Mouse (Mus musculus) intestine, postnatal 0 days (tissue): ENCODE data around the gene 2210017I01Rik. TPM values are rescaled to one million over a fixed set of nuclear protein-coding genes. Genes with fewer than 3 reads are reported as not detected.

Experiments used
- ATAC-seq: fragments of 200-750 bp; cut with Nextera tagmentation; 2 replicates; pipeline ENCODE4 v1.8.0; 2017; ENCODE audit warnings: mild to moderate bottlenecking, moderate TSS enrichment, moderate library complexity
- H3K27ac ChIP-seq: fragments of 300-500 bp; sonication (generic); 2 replicates; pipeline ENCODE4 v1.5.1; 2014; ENCODE audit warnings: mild to moderate bottlenecking, low read depth, low read length, moderate library complexity
- H3K27me3 ChIP-seq: fragments of 300-500 bp; sonication (generic); replicated peaks from 2 replicates; pipeline ENCODE4 v1.6.1; 2014; ENCODE audit warnings: low read length, mixed read lengths; ENCODE audit not compliant: control insufficient read depth, insufficient read depth
- H3K36me3 ChIP-seq: fragments of 300-500 bp; sonication (generic); 2 replicates; pipeline ENCODE4 v1.6.1; 2014; ENCODE audit warnings: mild to moderate bottlenecking, moderate library complexity; ENCODE audit not compliant: control insufficient read depth, insufficient read depth
- H3K4me1 ChIP-seq: fragments of 300-500 bp; sonication (generic); replicated peaks from 2 replicates; pipeline ENCODE4 v1.6.1; 2014; ENCODE audit warnings: antibody characterized with exemption, low read length, mixed read lengths; ENCODE audit not compliant: control insufficient read depth, insufficient read depth
- H3K4me2 ChIP-seq: fragments of 300-500 bp; sonication (generic); replicated peaks from 2 replicates; pipeline ENCODE4 v1.6.1; 2014; ENCODE audit warnings: low read depth, mild to moderate bottlenecking, moderate library complexity
- H3K4me3 ChIP-seq: fragments of 300-500 bp; sonication (generic); 2 replicates; pipeline ENCODE4 v1.5.1; 2014; ENCODE audit warnings: low read depth, low read length
- H3K9ac ChIP-seq: fragments of 300-500 bp; sonication (generic); 2 replicates; pipeline ENCODE4 v1.6.1; 2014; ENCODE audit warnings: mild to moderate bottlenecking, low read depth, low read length
- H3K9me3 ChIP-seq: fragments of 300-500 bp; sonication (generic); 2 replicates; pipeline ENCODE4 v1.6.1; 2016; ENCODE audit warnings: mixed run types; ENCODE audit not compliant: control insufficient read depth
- CTCF ChIP-seq: sonication (generic); IDR thresholded peaks from 2 replicates; pipeline ENCODE4 v1.5.1; 2016; ENCODE audit warnings: low read depth, mild to moderate bottlenecking, control low read depth, antibody characterized with exemption, moderate library complexity
- WGBS: fragments of 180-500 bp; shearing (Covaris S2); extraction: QIAGEN DNeasy Blood & Tissue Kit; methylation state at CpG from one replicate; pipeline ENCODE4 v1.1.7; 2014; 5-methylcytosine and 5-hydroxymethylcytosine counted together
- polyA plus RNA-seq: library from polyadenylated mRNA; unstranded; fragments of >200 nt; fragmentation: Nextera tagmentation; extraction: Ambion mirVana; gene quantifications from 2 replicates; pipeline ENCODE4 v1.2.1, GENCODE M21; 2015

2210017I01Rik gene
- polyA plus RNA-seq, 1 experiment from 2014 or later, result 0.34 TPM

DNA sequence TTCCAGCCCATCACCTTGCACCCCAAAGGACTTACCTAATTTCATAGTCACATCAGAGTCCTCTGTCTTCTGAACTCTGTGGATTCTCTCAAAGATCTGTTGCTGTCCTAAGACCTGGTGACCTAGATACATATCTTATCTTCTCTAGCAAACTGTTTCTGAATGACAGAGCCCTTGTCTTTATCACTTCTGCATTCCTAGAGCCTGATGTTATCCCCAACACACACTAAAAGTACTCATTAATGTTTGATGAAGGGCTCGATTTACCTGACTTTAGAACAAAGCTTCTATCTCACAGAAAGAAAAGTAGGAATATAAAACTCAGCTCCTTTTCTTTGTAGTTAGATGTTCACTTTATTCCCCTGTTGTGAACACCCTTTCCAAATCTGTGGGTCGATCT, 14.3 kb upstream of the 2210017I01Rik start, which contains the start of gene Lce6a:
TSS of gene Lce6a (minus strand) at position 101 of the 400 bp plus-strand sequence.
- H3K9ac ChIP-seq, result no peak within 1 kb of the TSS
- H3K4me2 ChIP-seq, result no peak within 1 kb of the TSS
- H3K4me1 ChIP-seq, result 0 out of 2 replicates have a peak, but pooled peaks cover 3% of the 10 kb centered on the region
- no peaks in the 10 kb centered on the region for H3K9me3 ChIP-seq
- WGBS, result 44% methylated on average over 2 of the region's 2 CpGs
- no peak within 1 kb of the TSS for H3K4me3 ChIP-seq
- ATAC-seq, result no peak
- no peak within 1 kb of the TSS for H3K27ac ChIP-seq
- TF ChIP-seq CTCF, result no peak
- no peaks in the 10 kb centered on the region for H3K36me3 ChIP-seq
- no peaks in the 10 kb centered on the region for H3K27me3 ChIP-seq

DNA sequence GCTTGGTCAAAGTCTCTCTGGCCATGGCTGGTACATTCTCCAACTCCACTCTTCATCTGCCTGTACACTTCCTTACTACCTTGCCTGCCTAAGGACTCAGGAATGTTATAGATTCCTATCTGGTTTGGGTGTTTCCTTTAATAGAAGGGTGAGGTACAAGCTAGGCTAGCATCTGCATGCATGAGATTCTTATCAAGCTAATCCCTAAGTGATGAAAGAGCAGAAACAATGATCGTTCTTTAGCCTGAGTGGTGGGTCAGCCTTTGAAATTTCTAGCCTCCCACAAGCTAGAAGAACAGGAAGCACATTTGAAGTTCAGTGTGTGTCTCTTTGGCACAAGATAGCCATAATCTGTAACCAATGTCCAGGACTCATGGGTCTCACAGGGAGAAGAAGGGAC, 2.5 kb upstream of the 2210017I01Rik start:
- H3K27ac ChIP-seq, result no peak overlapping the region
- H3K4me1 ChIP-seq, result no peaks in the 10 kb centered on the region
- no peak for TF ChIP-seq CTCF
- H3K9me3 ChIP-seq, result no peaks in the 10 kb centered on the region
- H3K27me3 ChIP-seq, result no peaks in the 10 kb centered on the region
- ATAC-seq, result no peak
- no peak overlapping the region for H3K9ac ChIP-seq
- no peak overlapping the region for H3K4me3 ChIP-seq
- no peaks in the 10 kb centered on the region for H3K36me3 ChIP-seq
- no peak overlapping the region for H3K4me2 ChIP-seq
- 39% methylated on average over 1 of the region's 1 CpGs for WGBS

- no peak overlapping the region for H3K27ac ChIP-seq
- H3K4me2 ChIP-seq, result no peak overlapping the region
- H3K4me3 ChIP-seq, result no peak overlapping the region
- no peaks in the 10 kb centered on the region for H3K4me1 ChIP-seq
- no peak overlapping the region for H3K9ac ChIP-seq
- peak; percentile 58 for TF ChIP-seq CTCF
- no peaks in the 10 kb centered on the region for H3K36me3 ChIP-seq
- WGBS, result 38% methylated on average over 1 of the region's 1 CpGs
- no peaks in the 10 kb centered on the region for H3K27me3 ChIP-seq
- ATAC-seq, result no peak
- H3K9me3 ChIP-seq, result 0 out of 2 replicates have a peak, but pooled peaks cover 4% of the 10 kb centered on the region
Observed at GRCm38 (mm10) chr3:92602169-92602568, 5.1 kb downstream of the 2210017I01Rik start.

- no peak overlapping the region for H3K4me2 ChIP-seq
- peak; percentile 45; the same call in 1 of the 2 replicates for ATAC-seq
- H3K9me3 ChIP-seq, result 0 out of 2 replicates have a peak, but pooled peaks cover 4% of the 10 kb centered on the region
- 26% methylated on average over 1 of the region's 1 CpGs for WGBS
- no peaks in the 10 kb centered on the region for H3K36me3 ChIP-seq
- H3K9ac ChIP-seq, result no peak overlapping the region
- H3K27ac ChIP-seq, result no peak overlapping the region
- H3K4me1 ChIP-seq, result no peaks in the 10 kb centered on the region
- TF ChIP-seq CTCF, result peak; percentile 73
- H3K27me3 ChIP-seq, result no peaks in the 10 kb centered on the region
- H3K4me3 ChIP-seq, result no peak overlapping the region
Observed at GRCm38 (mm10) chr3:92600456-92600855, 6.8 kb downstream of the 2210017I01Rik start.

- no peak overlapping the region for H3K27ac ChIP-seq
- TF ChIP-seq CTCF, result no peak
- no peak overlapping the region for H3K9ac ChIP-seq
- no peaks in the 10 kb centered on the region for H3K27me3 ChIP-seq
- H3K4me2 ChIP-seq, result no peak overlapping the region
- H3K4me3 ChIP-seq, result no peak overlapping the region
- H3K36me3 ChIP-seq, result no peaks in the 10 kb centered on the region
- H3K4me1 ChIP-seq, result no peaks in the 10 kb centered on the region
- ATAC-seq, result no peak
- 0 out of 2 replicates have a peak, but pooled peaks cover 4% of the 10 kb centered on the region for H3K9me3 ChIP-seq
Observed at GRCm38 (mm10) chr3:92599973-92600372, 7.3 kb downstream of the 2210017I01Rik start.

- peak; percentile 66 for ATAC-seq
- 63% methylated on average over 2 of the region's 2 CpGs for WGBS
- Histone ChIP-seq H3K27me3 (no peaks in the 10 kb centered on the region), H3K4me1 (no peaks in the 10 kb centered on the region), H3K9ac (no peak overlapping the region), H3K36me3 (no peaks in the 10 kb centered on the region), H3K9me3 (0 out of 2 replicates have a peak, but pooled peaks cover 4% of the 10 kb centered on the region), H3K4me3 (no peak overlapping the region), H3K27ac (no peak overlapping the region; the same call in 1 of the 2 replicates), H3K4me2 (peak overlapping the region; percentile 10; the same call in 1 of the 2 replicates)
- TF ChIP-seq CTCF, result no peak
Observed at GRCm38 (mm10) chr3:92598429-92598828, 8.9 kb downstream of the 2210017I01Rik start.
